Comparison of ENCODE assay signal across 9 mouse cellular contexts in genomic region chr1:169747902-169748301, GRCm38 (mm10). TPM values are rescaled to one million over a fixed set of nuclear protein-coding genes. Genes with fewer than 3 reads are reported as not detected.
DNase-seq lines count a peak whose midpoint lies in the region; ATAC-seq and TF ChIP-seq lines count a peak whose summit lies in the region.
"Had no signal": no experiment of that assay in that cellular context is flagged by ENCODE, and none has a peak within 500 bp of the region (broad histone marks: within the 10 kb centered on the region; RNA-seq: fewer than 3 reads in every experiment).

No protein-coding gene starts in this region.

- no peaks in the 10 kb centered on the region for H3K9me3 ChIP-seq in lung, postnatal 0 days (ENCODE audit: low read length)
- no peaks in the 10 kb centered on the region for H3K9me3 ChIP-seq in limb, embryonic 13.5 days
- no peaks in the 10 kb centered on the region for H3K9me3 ChIP-seq in stomach, postnatal 0 days (ENCODE audit: control insufficient read depth, low read length)

- intact Hi-C loops in gastrocnemius, adult 2 months (cut with DNase I): loop anchor here (10.0 kb wide), 1 partner anchor 167 kb away; no protein-coding TSS in a partner anchor

- peaks cover 4% of the 10 kb centered on the region; the same call in 1 of the 2 replicates for H3K4me1 ChIP-seq in lung, postnatal 0 days (ENCODE audit: insufficient read depth, low read depth, low read length)
- H3K4me1 ChIP-seq in limb, embryonic 13.5 days: peaks cover 11% of the 10 kb centered on the region; the same call in 1 of the 2 replicates
- H3K4me1 ChIP-seq in stomach, postnatal 0 days (replicated peaks; ENCODE audit: control insufficient read depth, insufficient read depth): no peaks in the 10 kb centered on the region

- H3K36me3 ChIP-seq in lung, postnatal 0 days (ENCODE audit: insufficient read depth, low read length): no peaks in the 10 kb centered on the region
- no peaks in the 10 kb centered on the region for H3K36me3 ChIP-seq in limb, embryonic 13.5 days
- H3K36me3 ChIP-seq in stomach, postnatal 0 days (ENCODE audit: control insufficient read depth, insufficient read depth, low read length): no peaks in the 10 kb centered on the region

- peak overlapping the region; percentile 69 for H3K4me3 ChIP-seq in gastrocnemius, adult 2 months
- H3K4me3 ChIP-seq in lung, postnatal 0 days (ENCODE audit: low read depth, low read length): 0 out of 2 replicates have a peak overlapping the region, but pooled peaks have one; percentile 34
- H3K4me3 ChIP-seq in limb, embryonic 13.5 days: peak overlapping the region; percentile 41
- peak overlapping the region; percentile 27; the same call in 1 of the 2 replicates for H3K4me3 ChIP-seq in stomach, postnatal 0 days (ENCODE audit: low read depth, low read length)

- no peak for ATAC-seq in lung, postnatal 0 days
- no peak for ATAC-seq in limb, embryonic 13.5 days (ENCODE audit: low FRiP score, low read depth)
- no peak for ATAC-seq in stomach, postnatal 0 days (ENCODE audit: low FRiP score, low TSS enrichment)
- no peak for ATAC-seq in CD4-positive, CD25-positive, alpha-beta regulatory T cell, adult 4 months

- no peak overlapping the region for H3K9ac ChIP-seq in lung, postnatal 0 days (replicated peaks; ENCODE audit: low read depth)
- H3K9ac ChIP-seq in limb, embryonic 13.5 days: 0 out of 2 replicates have a peak overlapping the region, but pooled peaks have one; percentile 26
- H3K9ac ChIP-seq in stomach, postnatal 0 days (ENCODE audit: low read length): no peak overlapping the region
- H3K9ac ChIP-seq: liver, embryonic 14.5 days had no signal

- H3K4me2 ChIP-seq in lung, postnatal 0 days (replicated peaks; ENCODE audit: low read depth, low read length): peak overlapping the region; percentile 59
- H3K4me2 ChIP-seq in limb, embryonic 13.5 days (replicated peaks): peak overlapping the region; percentile 70
- H3K4me2 ChIP-seq in stomach, postnatal 0 days (replicated peaks; ENCODE audit: low read depth): peak overlapping the region; percentile 38

- no peaks in the 10 kb centered on the region for H3K27me3 ChIP-seq in lung, postnatal 0 days (replicated peaks; ENCODE audit: insufficient read depth, low read length)
- H3K27me3 ChIP-seq in limb, embryonic 13.5 days: peaks cover 59% of the 10 kb centered on the region
- H3K27me3 ChIP-seq in stomach, postnatal 0 days (ENCODE audit: control insufficient read depth, insufficient read depth, low read length): no peaks in the 10 kb centered on the region

- WGBS in lung, postnatal 0 days: 42% methylated on average over 6 of the region's 6 CpGs
- WGBS in limb, embryonic 13.5 days: 44% methylated on average over 6 of the region's 6 CpGs
- WGBS in stomach, postnatal 0 days: 38% methylated on average over 6 of the region's 6 CpGs

- no peak overlapping the region for H3K27ac ChIP-seq in gastrocnemius, adult 2 months
- no peak overlapping the region for H3K27ac ChIP-seq in lung, postnatal 0 days (ENCODE audit: low read length)
- no peak overlapping the region for H3K27ac ChIP-seq in limb, embryonic 13.5 days
- no peak overlapping the region for H3K27ac ChIP-seq in stomach, postnatal 0 days (replicated peaks)
- H3K27ac ChIP-seq: liver, embryonic 14.5 days had no signal

- no peak for TF ChIP-seq CTCF in gastrocnemius, adult 2 months (IDR thresholded peaks at IDR 0.05)
- TF ChIP-seq CTCF in lung, postnatal 0 days (IDR thresholded peaks at IDR 0.05): no peak
- no peak for TF ChIP-seq CTCF in stomach, postnatal 0 days (IDR thresholded peaks at IDR 0.05; ENCODE audit: low read depth)

- TF ChIP-seq EP300 in lung, postnatal 0 days (IDR thresholded peaks at IDR 0.05): no peak
- no peak for TF ChIP-seq EP300 in stomach, postnatal 0 days (optimal IDR thresholded peaks at IDR 0.05)

- no peak for DNase-seq in gastrocnemius, adult 2 months
- DNase-seq in gastrocnemius, adult 8-10 months (ENCODE audit: low spot score in 2 of 2): no peak
- no peak for DNase-seq in lung, postnatal 0 days (ENCODE audit: low spot score)
- DNase-seq in lung, postnatal 10 days: no peak
- DNase-seq in stomach, postnatal 0 days (ENCODE audit: low spot score): no peak
- DNase-seq in gastrocnemius, postnatal 25 days: no peak

RNA-seq across cellular contexts. Expression of gene Rgs4, which starts 0.5 kb away (rescaled TPM):
- 1 to 10 TPM; 5.1 to 6.0 TPM for total RNA-seq in gastrocnemius, adult 2 months (2021)
- 1 to 10 TPM; 3.0 to 5.4 (median 3.6) TPM for total RNA-seq in gastrocnemius, adult 8-10 months (2022)
- 15.0 and 16.3 TPM in 2 replicates for polyA plus RNA-seq in lung, postnatal 0 days (2015; fragmentation: Nextera tagmentation; extraction: Ambion mirVana)
- 2.0 and 2.4 TPM in 2 replicates for polyA plus RNA-seq in limb, embryonic 13.5 days (2015; fragmentation: Nextera tagmentation; extraction: Ambion mirVana)
- polyA plus RNA-seq in stomach, postnatal 0 days (2015; fragmentation: Nextera tagmentation; extraction: Ambion mirVana): 8.4 TPM in 2 replicates
- not detected for polyA plus RNA-seq in CD4-positive, CD25-positive, alpha-beta regulatory T cell, adult 4 months (2017; shearing (Covaris generic))
- total RNA-seq in gastrocnemius, postnatal 25 days (2021): 1 to 10 TPM; 6.9 to 9.0 TPM
